Mouse (Mus musculus): ENCODE measurements around the gene Itfg2.

The Itfg2 gene

GRCm38 (mm10) chr6:128424269-128425019, at the start of gene Itfg2:
Gene Itfg2 (minus strand): TSS chr6:128424931.
- DNase-seq (ENCODE audit: low spot score), result peak; percentile 94

- no peak for DNase-seq (ENCODE audit: low spot score)
Measured at GRCm38 (mm10) chr6:128474112-128474511, 49.4 kb upstream of the Itfg2 start.

- DNase-seq (ENCODE audit: low spot score), result peak; percentile 40
Measured at GRCm38 (mm10) chr6:128469451-128469850, 44.7 kb upstream of the Itfg2 start.

- no peak for DNase-seq (ENCODE audit: low spot score)
Measured at GRCm38 (mm10) chr6:128467298-128467697, 42.6 kb upstream of the Itfg2 start.

- DNase-seq (ENCODE audit: low spot score), result no peak
Measured at GRCm38 (mm10) chr6:128466563-128466962, 41.8 kb upstream of the Itfg2 start.

- no peak for DNase-seq (ENCODE audit: low spot score)
Measured at GRCm38 (mm10) chr6:128466043-128466442, 41.3 kb upstream of the Itfg2 start.

- no peak for DNase-seq (ENCODE audit: low spot score)
Measured at GRCm38 (mm10) chr6:128464996-128465395, 40.3 kb upstream of the Itfg2 start.

- no peak for DNase-seq (ENCODE audit: low spot score)
Measured at GRCm38 (mm10) chr6:128461606-128462005, 36.9 kb upstream of the Itfg2 start.

GRCm38 (mm10) chr6:128460729-128461503, 36.2 kb upstream of the Itfg2 start:
- DNase-seq (ENCODE audit: low spot score), result no peak

- DNase-seq (ENCODE audit: low spot score), result no peak
Measured at GRCm38 (mm10) chr6:128460321-128460720, 35.6 kb upstream of the Itfg2 start.

GRCm38 (mm10) chr6:128457186-128457585, 32.5 kb upstream of the Itfg2 start:
- DNase-seq (ENCODE audit: low spot score), result no peak

- no peak for DNase-seq (ENCODE audit: low spot score)
Measured at GRCm38 (mm10) chr6:128455835-128456605, 31.3 kb upstream of the Itfg2 start.

- no peak for DNase-seq (ENCODE audit: low spot score)
Measured at GRCm38 (mm10) chr6:128447063-128447462, 22.3 kb upstream of the Itfg2 start.

GRCm38 (mm10) chr6:128445761-128446535, 21.2 kb upstream of the Itfg2 start:
- DNase-seq (ENCODE audit: low spot score), result no peak

GRCm38 (mm10) chr6:128440238-128440637, 15.5 kb upstream of the Itfg2 start:
- DNase-seq (ENCODE audit: low spot score), result no peak

- peak; percentile 46 for DNase-seq (ENCODE audit: low spot score)
Measured at GRCm38 (mm10) chr6:128438871-128439341, 14.2 kb upstream of the Itfg2 start.

GRCm38 (mm10) chr6:128438317-128438870, 13.7 kb upstream of the Itfg2 start, which contains the start of gene Fkbp4:
Gene Fkbp4 (minus strand): TSS chr6:128438677.
- DNase-seq (ENCODE audit: low spot score), result peak; percentile 93

GRCm38 (mm10) chr6:128437731-128438316, 13.1 kb upstream of the Itfg2 start:
- peak; percentile 75 for DNase-seq (ENCODE audit: low spot score)

- no peak for DNase-seq (ENCODE audit: low spot score)
Measured at GRCm38 (mm10) chr6:128437288-128437687, 12.6 kb upstream of the Itfg2 start.

- DNase-seq (ENCODE audit: low spot score), result no peak
Measured at GRCm38 (mm10) chr6:128436356-128437005, 11.8 kb upstream of the Itfg2 start.
